Mouse (Mus musculus) MEL (cell line): ENCODE measurements at regions not wholly inside any gene's neighbourhood (a gene's known extent, or its start where the extent isn't known, plus 50 kb on each side); places are given as distances from the start of the nearest gene placed in this dataset.

Experiments used
- DNase-seq: peaks from one replicate; pipeline ENCODE4 v3.0.0; 2011; ENCODE audit warnings: low read depth, low spot score
- H3K27ac ChIP-seq: 2 replicates; pipeline ENCODE4 v1.5.1; 2012; ENCODE audit warnings: low read depth, mild to moderate bottlenecking, control low read depth, low read length, moderate library complexity; ENCODE audit not compliant: control insufficient read depth
- H3K27me3 ChIP-seq, 2 experiments: fragments of 150-350 bp in 1 of 2; sonication (generic) in 1 of 2; 2 replicates each; pipeline ENCODE4 v1.6.1; 2012; ENCODE audit warnings: low read length in 2 of 2, mild to moderate bottlenecking in 2 of 2, improper control_type of control experiment in 1 of 2, moderate library complexity in 1 of 2; ENCODE audit not compliant: insufficient read depth in 2 of 2, control insufficient read depth in 1 of 2
- H3K36me3 ChIP-seq, 2 experiments: 2 replicates each; pipeline ENCODE4 v1.6.1; 2012 to 2014; ENCODE audit warnings: low read length in 2 of 2, improper control_type of control experiment in 1 of 2, inconsistent platforms in 1 of 2, mild to moderate bottlenecking in 1 of 2; ENCODE audit not compliant: insufficient read depth in 2 of 2, control insufficient read depth in 1 of 2
- H3K4me1 ChIP-seq, 2 experiments: fragments of 150-350 bp in 1 of 2; sonication (generic) in 1 of 2; 2 replicates each; pipeline ENCODE4 v1.6.1; 2012; ENCODE audit warnings: low read length in 2 of 2, improper control_type of control experiment in 1 of 2, mild to moderate bottlenecking in 1 of 2; ENCODE audit not compliant: insufficient read depth in 2 of 2, control insufficient read depth in 1 of 2
- H3K4me3 ChIP-seq, 2 experiments: fragments of 150-350 bp in 1 of 2; sonication (generic) in 1 of 2; 2 replicates each; pipeline ENCODE4 v1.5.1; 2012; ENCODE audit warnings: low read depth in 2 of 2, low read length in 2 of 2, mild to moderate bottlenecking in 2 of 2, moderate library complexity in 2 of 2, control low read depth in 1 of 2, improper control_type of control experiment in 1 of 2; ENCODE audit not compliant: control insufficient read depth in 1 of 2, insufficient read depth in 1 of 2
- H3K79me2 ChIP-seq: 2 replicates; pipeline ENCODE4 v1.6.1; 2012; ENCODE audit warnings: mild to moderate bottlenecking, low read length, moderate library complexity; ENCODE audit not compliant: control insufficient read depth, poor library complexity, insufficient read depth
- H3K9ac ChIP-seq: 2 replicates; pipeline ENCODE4 v1.6.1; 2012; ENCODE audit warnings: low read depth, mild to moderate bottlenecking, control low read depth, low read length, moderate library complexity; ENCODE audit not compliant: control insufficient read depth, poor library complexity, severe bottlenecking
- H3K9me3 ChIP-seq: fragments of 150-350 bp; sonication (generic); replicated peaks from 2 replicates; pipeline ENCODE4 v1.6.1; 2012; ENCODE audit warnings: mild to moderate bottlenecking, low read length, improper control_type of control experiment, moderate library complexity; ENCODE audit not compliant: insufficient read depth
- BHLHE40 ChIP-seq: IDR thresholded peaks from 2 replicates; pipeline ENCODE4 v1.6.1; 2012; ENCODE audit warnings: low read depth, mild to moderate bottlenecking, inconsistent platforms, low read length, improper control_type of control experiment, borderline replicate concordance
- CHD2 ChIP-seq: IDR thresholded peaks from 2 replicates; pipeline ENCODE4 v1.6.1; 2011; ENCODE audit warnings: low read length, improper control_type of control experiment
- ELF1 ChIP-seq: IDR thresholded peaks from 2 replicates; pipeline ENCODE4 v1.6.1; 2014; ENCODE audit warnings: low read depth, mild to moderate bottlenecking, inconsistent platforms, low read length, improper control_type of control experiment, moderate library complexity
- ETS1 ChIP-seq: IDR thresholded peaks from 2 replicates; pipeline ENCODE4 v1.6.1; 2012; ENCODE audit warnings: low read depth, mild to moderate bottlenecking, inconsistent platforms, low read length, improper control_type of control experiment, moderate library complexity
- JUND ChIP-seq: IDR thresholded peaks from 2 replicates; pipeline ENCODE4 v1.6.1; 2011; ENCODE audit warnings: low read depth, mild to moderate bottlenecking, improper control_type of control experiment, low read length
- KAT2A ChIP-seq: conservative IDR thresholded peaks from 2 replicates; pipeline ENCODE4 v1.6.1; 2012; ENCODE audit warnings: low read depth, low read length, improper control_type of control experiment, inconsistent platforms
- MAFK ChIP-seq: IDR thresholded peaks from 2 replicates; pipeline ENCODE4 v1.6.1; 2011; ENCODE audit warnings: low read depth, mild to moderate bottlenecking, low read length, improper control_type of control experiment, borderline replicate concordance
- MAZ ChIP-seq: IDR thresholded peaks from 2 replicates; pipeline ENCODE4 v1.6.1; 2012; ENCODE audit warnings: low read depth, mild to moderate bottlenecking, inconsistent platforms, low read length, improper control_type of control experiment
- MEF2A ChIP-seq: IDR thresholded peaks from 2 replicates; pipeline ENCODE4 v1.6.1; 2014; ENCODE audit warnings: low read depth, mild to moderate bottlenecking, inconsistent platforms, low read length, improper control_type of control experiment; ENCODE audit not compliant: poor library complexity, insufficient replicate concordance, severe bottlenecking; ENCODE audit errors: extremely low read depth
- MXI1 ChIP-seq: IDR thresholded peaks from 2 replicates; pipeline ENCODE4 v1.6.1; 2011; ENCODE audit warnings: mild to moderate bottlenecking, low read depth, low read length, improper control_type of control experiment
- MYB ChIP-seq: IDR thresholded peaks from 2 replicates; pipeline ENCODE4 v1.6.1; 2011; ENCODE audit warnings: mild to moderate bottlenecking, low read depth, low read length, improper control_type of control experiment
- MYC ChIP-seq: IDR thresholded peaks from 2 replicates; pipeline ENCODE4 v1.6.1; 2011; ENCODE audit warnings: low read depth, mild to moderate bottlenecking, low read length, improper control_type of control experiment, moderate library complexity
- NRF1 ChIP-seq: IDR thresholded peaks from 2 replicates; pipeline ENCODE4 v1.6.1; 2014; ENCODE audit warnings: low read depth, mild to moderate bottlenecking, inconsistent platforms, low read length, improper control_type of control experiment, moderate library complexity; ENCODE audit not compliant: poor library complexity, insufficient read depth, severe bottlenecking
- POLR2A ChIP-seq, 2 experiments: IDR thresholded peaks; 2 replicates each; pipeline ENCODE4 v1.6.1; 2011 to 2012; ENCODE audit warnings: low read length in 2 of 2, mild to moderate bottlenecking in 2 of 2, control low read depth in 1 of 2, improper control_type of control experiment in 1 of 2, low read depth in 1 of 2, moderate library complexity in 1 of 2; ENCODE audit not compliant: control insufficient read depth in 1 of 2, insufficient read depth in 1 of 2, poor library complexity in 1 of 2
- POLR2AphosphoS2 ChIP-seq: IDR thresholded peaks from 2 replicates; pipeline ENCODE4 v1.6.1; 2011; ENCODE audit warnings: low read length, improper control_type of control experiment
- POLR2AphosphoS5 ChIP-seq: IDR thresholded peaks from 2 replicates; pipeline ENCODE4 v1.6.1; 2012; ENCODE audit warnings: low read depth, borderline replicate concordance, mild to moderate bottlenecking, inconsistent platforms, low read length, moderate library complexity, mixed read lengths
- RAD21 ChIP-seq: IDR thresholded peaks from 2 replicates; pipeline ENCODE4 v1.6.1; 2011; ENCODE audit warnings: mild to moderate bottlenecking, low read depth, low read length, improper control_type of control experiment
- SIN3A ChIP-seq: IDR thresholded peaks from 2 replicates; pipeline ENCODE4 v1.6.1; 2012; ENCODE audit warnings: low read length, improper control_type of control experiment, inconsistent platforms
- TCF12 ChIP-seq: IDR thresholded peaks from 2 replicates; pipeline ENCODE4 v1.6.1; 2014; ENCODE audit warnings: low read depth, mild to moderate bottlenecking, inconsistent platforms, low read length, improper control_type of control experiment, moderate library complexity
- UBTF ChIP-seq: IDR thresholded peaks from 2 replicates; pipeline ENCODE4 v1.6.1; 2012; ENCODE audit warnings: low read depth, mild to moderate bottlenecking, inconsistent platforms, low read length, improper control_type of control experiment, moderate library complexity, borderline replicate concordance; ENCODE audit not compliant: insufficient read depth
- ZKSCAN1 ChIP-seq: IDR thresholded peaks from 2 replicates; pipeline ENCODE4 v1.6.1; 2012; ENCODE audit warnings: low read depth, mild to moderate bottlenecking, inconsistent platforms, low read length, improper control_type of control experiment, moderate library complexity
- ZMIZ1 ChIP-seq: IDR thresholded peaks from 2 replicates; pipeline ENCODE4 v1.6.1; 2012; ENCODE audit warnings: low read depth, mild to moderate bottlenecking, inconsistent platforms, low read length, improper control_type of control experiment, moderate library complexity
- ZNF384 ChIP-seq: IDR thresholded peaks from 2 replicates; pipeline ENCODE4 v1.6.1; 2012; ENCODE audit warnings: low read depth, mild to moderate bottlenecking, inconsistent platforms, low read length, improper control_type of control experiment

DNA sequence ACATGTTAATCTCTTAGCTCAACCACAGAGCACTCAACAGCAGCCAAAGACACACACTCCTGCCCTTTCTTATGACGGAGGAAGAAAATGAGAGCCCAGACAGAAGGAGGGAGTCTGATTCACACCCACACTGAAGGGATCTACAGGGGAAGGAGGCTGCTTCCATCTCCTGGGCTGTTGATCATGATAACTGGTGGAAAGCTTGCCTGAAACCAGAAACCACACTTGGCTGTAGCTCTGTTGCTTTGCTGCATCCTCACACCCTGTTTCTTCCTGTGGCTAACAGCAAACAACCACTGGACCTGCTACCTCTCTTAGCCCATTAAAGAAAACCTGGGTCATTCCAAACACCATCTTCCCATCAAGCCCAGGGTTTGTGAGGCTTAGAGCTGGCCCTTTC, 257.2 kb upstream of the Runx1 start:
- Histone ChIP-seq H3K27me3 (peaks cover 0 to 1% of the 10 kb centered on the region in 2 experiments; a peak in 1 of 4 replicates), H3K9ac (no peak overlapping the region), H3K36me3 (no peaks in the 10 kb centered on the region), H3K4me1 (no peaks in the 10 kb centered on the region), H3K79me2 (no peaks in the 10 kb centered on the region), H3K4me3 (no peak overlapping the region), H3K9me3 (no peaks in the 10 kb centered on the region), H3K27ac (no peak overlapping the region)
- DNase-seq = no peak
- TF ChIP-seq MYB = no peak
- TF ChIP-seq MAZ = no peak
- TF ChIP-seq TCF12 = no peak
- TF ChIP-seq KAT2A = no peak
- no peak for TF ChIP-seq SIN3A
- no peak for TF ChIP-seq ZMIZ1
- TF ChIP-seq NRF1 = no peak
- TF ChIP-seq ETS1 = no peak
- no peak for TF ChIP-seq MYC
- no peak for TF ChIP-seq BHLHE40
- TF ChIP-seq POLR2AphosphoS5 = no peak
- no peak for TF ChIP-seq RAD21
- TF ChIP-seq ELF1 = no peak
- no peak for TF ChIP-seq JUND
- TF ChIP-seq POLR2AphosphoS2 = no peak
- TF ChIP-seq CHD2 = no peak
- no peak for TF ChIP-seq POLR2A (IDR thresholded peaks at IDR 0.05; ENCODE audit: control insufficient read depth in 1 of 2, insufficient read depth in 1 of 2, low read depth in 1 of 2, low read length in 2 of 2, poor library complexity in 1 of 2)
- no peak for TF ChIP-seq MEF2A
- TF ChIP-seq ZKSCAN1 = no peak
- TF ChIP-seq UBTF = no peak

DNA sequence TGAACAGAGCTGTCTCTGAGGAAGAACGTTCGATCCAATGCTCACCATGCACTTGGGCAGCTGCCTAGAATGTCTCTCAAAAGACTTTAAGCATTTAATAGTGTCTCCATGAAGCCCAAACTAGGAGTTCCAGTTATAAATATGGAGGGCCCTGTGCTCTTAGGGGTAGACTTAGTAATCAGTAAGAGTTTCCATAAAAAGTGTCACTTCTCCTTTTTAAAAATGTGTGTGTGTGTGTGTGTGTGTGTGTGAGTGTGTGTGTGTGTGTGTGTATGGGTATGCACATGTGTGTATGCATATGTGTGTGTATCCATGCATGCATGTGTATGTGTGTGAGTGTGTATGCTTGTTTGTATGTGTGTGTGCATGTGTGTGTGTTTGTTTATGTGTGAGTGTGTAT, 255.6 kb upstream of the Runx1 start:
- Histone ChIP-seq H3K4me1 (no peaks in the 10 kb centered on the region), H3K4me3 (no peak overlapping the region), H3K27me3 (peaks cover 0 to 2% of the 10 kb centered on the region in 2 experiments; a peak in 1 of 4 replicates)

More for the DNA sequence above, 255.6 kb upstream of the Runx1 start:
- no peaks in the 10 kb centered on the region for H3K36me3 ChIP-seq
- TF ChIP-seq ZNF384 (no peak), MYB (no peak), MAFK (no peak), MXI1 (no peak)
- no peak overlapping the region for H3K9ac ChIP-seq
- H3K79me2 ChIP-seq = no peaks in the 10 kb centered on the region
- no peaks in the 10 kb centered on the region for H3K9me3 ChIP-seq
- no peak for DNase-seq
- H3K27ac ChIP-seq = no peak overlapping the region
